Mouse (Mus musculus): ENCODE data around the gene Acot3.

Gene Acot3

GRCm38 (mm10) chr12:84100604-84101492 is 48.9 kb downstream of the Acot3 start, which contains the start of gene Acot6:
Gene Acot6 (plus strand): TSS chr12:84100654.
- peak; percentile 71 for DNase-seq (ENCODE audit: low read depth)

DNA sequence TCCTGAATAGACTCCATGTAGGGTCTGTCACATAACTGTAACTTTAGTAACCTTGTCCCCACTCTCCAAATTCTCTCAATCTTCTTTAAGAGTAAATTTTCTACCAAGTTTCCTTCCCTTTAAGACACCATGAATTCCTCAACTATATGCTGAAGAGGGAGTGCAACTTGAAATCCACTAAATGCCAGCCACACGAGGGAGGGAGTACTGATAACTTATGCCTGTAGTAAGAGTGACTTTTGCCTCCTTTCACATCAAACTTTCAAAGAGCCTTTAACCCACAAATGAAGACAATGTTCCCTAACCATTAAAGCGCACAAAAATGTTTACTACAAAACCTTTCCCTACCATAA is 49.5 kb downstream of the Acot3 start:
- no peak for DNase-seq (ENCODE audit: low read depth)

DNA sequence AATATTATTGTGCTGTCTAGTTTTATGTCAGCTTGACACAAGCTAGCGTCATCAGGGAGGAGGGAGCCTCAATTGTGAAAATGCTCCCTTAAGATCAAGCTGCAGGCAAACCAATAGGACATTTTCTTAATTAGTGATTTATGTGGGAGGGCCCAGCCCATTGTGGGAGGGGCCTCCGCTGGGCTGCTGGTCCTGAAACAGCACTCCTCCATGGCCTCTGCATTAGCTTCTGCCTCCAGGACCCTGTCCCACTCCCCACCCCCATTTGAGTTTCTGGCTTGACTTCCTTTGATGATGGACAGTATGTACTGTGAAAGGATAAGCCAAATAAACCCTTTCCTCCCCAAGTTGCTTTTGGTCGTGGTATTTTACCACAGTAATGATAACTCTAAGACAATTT is 55.1 kb downstream of the Acot3 start:
- DNase-seq (ENCODE audit: low read depth), result no peak

DNA sequence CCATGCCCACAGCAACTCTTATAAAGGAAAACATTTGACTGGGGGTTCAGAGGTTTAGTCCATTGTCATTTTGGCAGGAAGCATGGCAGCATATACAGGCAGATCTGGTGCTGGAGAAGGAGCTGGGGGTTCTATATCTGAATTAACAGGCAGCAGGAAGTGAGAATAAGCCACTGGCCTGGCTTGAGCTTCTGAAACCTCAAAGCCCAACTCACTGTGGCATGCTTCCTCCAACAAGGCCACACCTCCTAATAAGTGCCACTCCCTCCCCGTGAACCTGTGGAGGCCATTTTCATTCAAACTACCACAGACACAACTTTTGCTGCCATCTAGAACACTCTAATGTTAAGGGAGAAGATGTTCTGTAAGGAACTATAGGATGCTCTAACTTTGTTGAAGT is 55.7 kb downstream of the Acot3 start:
- DNase-seq (ENCODE audit: low read depth), result no peak

- DNase-seq (ENCODE audit: low read depth), result no peak
These were observed 58.0 kb downstream of the Acot3 start for GRCm38 (mm10) chr12:84109924-84110323.

All from naive thymus-derived CD4-positive, alpha-beta T cell, adult 2 months (primary cell).